Mouse (Mus musculus): ENCODE data around the gene Rabggtb. TPM values are rescaled to one million over a fixed set of nuclear protein-coding genes. Genes with fewer than 3 reads are reported as not detected.

The Rabggtb gene
- polyA plus RNA-seq (2015; fragmentation: Nextera tagmentation; extraction: Ambion mirVana): 49.5 and 51.3 TPM in 2 replicates

DNA sequence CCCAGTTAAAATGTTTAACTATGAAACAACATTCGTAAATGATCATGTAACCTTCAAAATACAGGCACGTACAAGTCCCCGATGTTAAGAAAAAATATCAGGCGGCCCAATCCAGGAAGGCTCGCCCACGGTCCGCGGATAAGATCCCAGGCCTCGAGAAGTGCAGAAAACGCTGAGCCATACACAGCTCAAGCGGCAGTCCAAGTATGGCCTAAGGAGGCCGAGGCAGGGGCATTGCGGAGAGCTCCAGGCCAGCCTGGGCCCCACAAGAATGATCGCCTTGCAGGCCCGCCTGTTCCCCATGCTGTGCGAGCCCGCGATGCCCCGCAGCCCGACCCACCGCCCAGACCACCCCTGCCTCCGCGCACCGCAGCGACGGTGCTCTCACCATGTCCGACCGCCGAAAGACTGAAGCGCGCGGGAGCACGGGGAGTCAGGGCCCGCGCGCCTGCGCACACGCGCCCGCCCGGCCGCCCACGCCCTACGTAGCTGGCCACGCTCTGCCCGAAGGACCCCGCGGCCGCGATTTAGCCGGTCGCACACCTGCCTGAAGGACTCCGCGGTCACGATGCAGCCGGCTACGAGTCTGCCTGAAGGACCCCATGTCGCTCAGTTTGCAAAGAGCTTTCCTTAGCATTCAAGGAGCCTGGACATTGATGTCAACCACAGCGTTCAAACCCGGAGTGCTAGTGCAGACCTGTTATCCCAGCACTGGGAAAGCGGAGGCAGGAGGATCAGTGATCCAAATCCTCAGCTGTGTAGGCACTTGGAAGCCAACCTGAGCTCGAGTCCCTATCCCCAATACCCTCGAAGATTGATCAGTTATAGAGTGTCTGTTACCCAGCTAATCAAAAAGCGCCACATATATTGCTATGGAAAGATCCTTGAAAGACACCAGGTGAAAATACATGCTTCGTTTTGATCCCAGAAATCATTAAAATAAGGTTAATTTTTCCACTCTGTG, at the start of gene Rabggtb:
Gene Rabggtb, minus strand, starts transcription at position 464 of the 964 bp plus-strand sequence.
- WGBS: under 1% methylated on average over 63 of the region's 65 CpGs
- ATAC-seq (replicated peaks): peak; percentile 98
- Histone ChIP-seq H3K36me3 (replicated peaks) (peaks cover 25% of the 10 kb centered on the region), H3K27me3 (replicated peaks) (no peaks in the 10 kb centered on the region), H3K9me3 (no peaks in the 10 kb centered on the region), H3K4me1 (peaks cover 29% of the 10 kb centered on the region), H3K9ac (peak within 1 kb of the TSS; percentile 93), H3K4me2 (peak within 1 kb of the TSS; percentile 80), H3K4me3 (peak within 1 kb of the TSS; percentile 81), H3K27ac (peak within 1 kb of the TSS; percentile 96)

DNA sequence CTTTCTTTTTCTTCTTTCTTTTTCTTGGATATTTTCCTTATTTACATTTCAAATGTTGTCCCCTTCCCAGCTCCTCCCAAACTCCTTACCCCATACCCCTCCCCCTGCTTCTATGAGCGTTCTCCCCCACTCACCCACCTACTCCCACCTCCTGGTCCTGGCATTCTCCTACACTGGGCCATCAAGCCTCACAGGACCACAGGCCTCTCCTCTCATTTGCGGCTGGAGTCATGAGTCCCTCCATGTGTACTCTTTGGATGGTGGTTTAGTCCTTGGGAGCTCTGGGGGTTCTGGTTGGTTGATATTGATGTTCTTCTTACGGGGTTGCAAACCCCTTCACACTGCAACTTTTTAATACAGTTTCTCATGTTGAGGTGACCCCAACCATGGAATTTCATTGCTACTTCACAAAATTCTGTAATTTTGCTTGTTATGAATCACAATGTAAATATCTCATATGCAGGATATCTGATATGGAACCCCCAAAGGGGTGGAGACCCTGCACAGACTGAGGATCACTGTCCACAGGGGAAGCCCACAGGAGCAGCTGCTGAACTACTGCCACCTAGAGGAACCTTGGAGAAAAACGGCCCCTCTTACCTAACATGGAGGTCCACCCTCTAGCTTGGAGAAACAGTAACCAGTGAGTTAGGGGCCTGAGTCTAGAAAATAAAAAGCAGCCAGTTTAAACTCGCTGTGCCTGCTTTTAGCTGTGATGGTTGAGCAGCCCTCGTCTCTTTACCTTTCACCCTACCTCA, 49.0 kb upstream of the Rabggtb start:
- WGBS: 68% methylated on average over 6 of the region's 6 CpGs
- Histone ChIP-seq H3K27me3 (replicated peaks) (no peaks in the 10 kb centered on the region), H3K9ac (no peak overlapping the region), H3K4me1 (0 out of 2 replicates have a peak, but pooled peaks cover 2% of the 10 kb centered on the region), H3K9me3 (no peaks in the 10 kb centered on the region), H3K4me3 (no peak overlapping the region), H3K36me3 (replicated peaks) (no peaks in the 10 kb centered on the region), H3K27ac (no peak overlapping the region), H3K4me2 (no peak overlapping the region)
- ATAC-seq (replicated peaks): no peak

GRCm38 (mm10) chr3:153960884-153961283, 48.1 kb upstream of the Rabggtb start:
- ATAC-seq (replicated peaks): 0 out of 2 replicates have a peak, but pooled peaks have one; percentile 19

DNA sequence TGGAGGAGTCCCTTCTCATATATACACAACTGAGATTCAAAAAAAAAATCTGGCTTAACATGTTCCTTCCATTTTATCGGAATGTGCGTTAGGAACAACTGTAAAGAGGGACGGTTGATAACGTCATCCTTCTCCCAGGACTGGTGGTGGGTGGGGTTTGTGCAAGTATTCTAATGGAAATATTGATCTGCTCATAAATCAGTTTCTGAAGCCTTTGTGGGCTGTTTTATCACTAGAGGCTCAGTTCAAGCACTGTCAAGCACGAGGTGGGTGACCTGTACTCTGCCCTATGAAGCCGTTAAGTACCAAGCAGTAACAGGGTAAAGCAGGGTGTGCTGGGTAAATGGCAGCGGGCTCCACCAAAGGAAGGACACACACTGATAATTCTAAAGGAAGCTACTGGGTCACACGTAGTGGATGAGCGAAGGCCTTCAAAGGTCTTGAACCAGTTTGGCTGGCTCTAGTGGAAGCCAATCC, 47.0 kb upstream of the Rabggtb start:
- Histone ChIP-seq H3K4me2 (no peak overlapping the region), H3K4me3 (no peak overlapping the region), H3K36me3 (replicated peaks) (no peaks in the 10 kb centered on the region), H3K27me3 (replicated peaks) (no peaks in the 10 kb centered on the region), H3K9me3 (no peaks in the 10 kb centered on the region), H3K9ac (no peak overlapping the region), H3K27ac (no peak overlapping the region), H3K4me1 (0 out of 2 replicates have a peak, but pooled peaks cover 2% of the 10 kb centered on the region)
- 78% methylated on average over 9 of the region's 9 CpGs for WGBS
- ATAC-seq (replicated peaks): peak; percentile 43; the same call in 1 of the 2 replicates

More at GRCm38 (mm10) chr3:153960884-153961283, 48.1 kb upstream of the Rabggtb start:
- WGBS: 57% methylated on average over 2 of the region's 2 CpGs
- Histone ChIP-seq H3K27ac (no peak overlapping the region), H3K36me3 (replicated peaks) (no peaks in the 10 kb centered on the region), H3K4me2 (no peak overlapping the region), H3K27me3 (replicated peaks) (no peaks in the 10 kb centered on the region), H3K9ac (no peak overlapping the region), H3K4me1 (0 out of 2 replicates have a peak, but pooled peaks cover 2% of the 10 kb centered on the region), H3K9me3 (no peaks in the 10 kb centered on the region), H3K4me3 (no peak overlapping the region)

DNA sequence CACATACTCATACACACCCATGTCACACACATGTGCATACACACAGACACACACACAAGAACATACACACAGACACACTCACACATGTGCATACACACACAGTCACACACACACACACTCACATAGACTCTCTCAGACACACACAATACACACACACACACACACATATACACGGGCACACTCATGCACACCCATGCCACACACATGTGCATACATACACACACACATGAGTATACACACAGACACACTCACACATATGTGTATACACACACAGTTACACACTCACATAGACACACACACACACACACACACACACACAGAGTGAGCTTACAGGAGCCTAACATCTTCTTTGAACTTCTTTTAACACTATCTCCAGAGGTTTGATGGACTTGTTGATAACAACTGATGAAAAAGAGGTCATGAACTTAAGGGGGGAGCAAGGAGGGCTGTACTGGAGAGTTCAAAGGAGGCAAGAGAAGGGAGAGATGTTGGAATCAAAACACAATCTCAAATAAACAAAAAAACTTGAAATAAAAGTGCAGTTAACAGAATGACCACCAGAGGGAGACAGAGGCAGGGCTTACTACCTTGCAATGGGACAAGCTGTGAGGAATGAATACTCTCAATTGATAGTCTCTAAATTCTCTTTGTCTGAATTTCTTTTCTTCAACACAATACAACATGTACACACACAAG, 46.4 kb upstream of the Rabggtb start:
- no peaks in the 10 kb centered on the region for H3K9me3 ChIP-seq
- no peak overlapping the region for H3K4me3 ChIP-seq
- no peak overlapping the region for H3K4me2 ChIP-seq
- no peaks in the 10 kb centered on the region for H3K27me3 ChIP-seq (replicated peaks)
- no peak overlapping the region for H3K27ac ChIP-seq
- no peaks in the 10 kb centered on the region for H3K36me3 ChIP-seq (replicated peaks)
- WGBS: 95% methylated on average over 1 of the region's 1 CpGs
- H3K4me1 ChIP-seq: 0 out of 2 replicates have a peak, but pooled peaks cover 2% of the 10 kb centered on the region
- peak; percentile 59 for ATAC-seq (replicated peaks)
- no peak overlapping the region for H3K9ac ChIP-seq

DNA sequence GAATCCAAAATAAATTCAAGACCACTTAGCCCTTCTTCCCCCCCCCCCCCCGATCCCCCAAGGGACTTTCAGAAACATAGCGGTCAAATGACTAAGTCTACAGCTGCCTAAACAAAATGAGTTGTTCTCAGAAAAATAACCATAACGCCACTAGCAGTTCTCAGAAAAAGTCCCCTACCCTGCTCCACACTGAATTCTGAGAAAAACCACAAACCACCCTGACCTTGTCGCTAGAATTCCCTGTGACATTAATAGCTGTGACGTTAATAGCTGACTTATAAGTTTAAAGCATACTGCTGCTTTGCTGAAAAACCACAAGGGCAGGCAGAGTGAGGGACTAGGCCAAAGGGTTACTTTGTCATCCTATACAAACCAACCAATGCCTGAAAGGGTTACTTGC, 45.1 kb upstream of the Rabggtb start:
- H3K9ac ChIP-seq: no peak overlapping the region
- WGBS: 94% methylated on average over 5 of the region's 5 CpGs
- no peak for ATAC-seq (replicated peaks)

DNA sequence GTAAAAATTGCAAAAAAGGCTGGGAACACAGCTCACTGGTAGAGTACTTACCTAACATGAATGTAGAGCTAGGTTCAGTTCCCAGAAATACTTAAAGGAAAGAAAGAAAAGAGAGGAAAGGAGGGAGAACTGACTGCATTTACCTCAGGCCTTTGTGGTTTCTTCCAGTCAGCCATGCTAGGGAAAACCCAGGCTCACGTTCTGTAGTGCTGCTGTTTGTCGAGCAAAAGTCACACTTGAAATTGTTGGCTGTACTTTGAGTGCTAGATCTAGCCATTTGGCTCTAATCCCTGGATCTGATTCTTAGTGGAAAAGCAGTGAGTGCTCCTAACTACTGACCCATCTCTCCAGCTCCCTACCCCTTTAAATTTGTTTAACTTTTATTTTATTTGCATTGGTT, 35.4 kb upstream of the Rabggtb start:
- WGBS: 75% methylated on average over 2 of the region's 2 CpGs
- Histone ChIP-seq H3K4me2 (no peak overlapping the region), H3K36me3 (replicated peaks) (no peaks in the 10 kb centered on the region), H3K4me3 (no peak overlapping the region), H3K9ac (no peak overlapping the region), H3K4me1 (peaks cover 16% of the 10 kb centered on the region), H3K9me3 (no peaks in the 10 kb centered on the region), H3K27me3 (replicated peaks) (no peaks in the 10 kb centered on the region), H3K27ac (no peak overlapping the region)
- no peak for ATAC-seq (replicated peaks)

More for the DNA sequence above, 45.1 kb upstream of the Rabggtb start:
- Histone ChIP-seq H3K27me3 (replicated peaks) (no peaks in the 10 kb centered on the region), H3K27ac (no peak overlapping the region), H3K36me3 (replicated peaks) (no peaks in the 10 kb centered on the region), H3K4me1 (0 out of 2 replicates have a peak, but pooled peaks cover 2% of the 10 kb centered on the region), H3K4me2 (no peak overlapping the region), H3K9me3 (no peaks in the 10 kb centered on the region), H3K4me3 (no peak overlapping the region)

- H3K36me3 ChIP-seq (replicated peaks): no peaks in the 10 kb centered on the region
- H3K4me1 ChIP-seq: peaks cover 22% of the 10 kb centered on the region
- ATAC-seq (replicated peaks): no peak
- H3K27me3 ChIP-seq (replicated peaks): no peaks in the 10 kb centered on the region
- no peaks in the 10 kb centered on the region for H3K9me3 ChIP-seq
- H3K4me3 ChIP-seq: no peak overlapping the region
- 69% methylated on average over 4 of the region's 4 CpGs for WGBS
- no peak overlapping the region for H3K27ac ChIP-seq
- H3K9ac ChIP-seq: no peak overlapping the region
- H3K4me2 ChIP-seq: no peak overlapping the region
Measured at GRCm38 (mm10) chr3:153947271-153947670, 34.5 kb upstream of the Rabggtb start.

- Histone ChIP-seq H3K9ac (peak within 1 kb of the TSS; percentile 70), H3K9me3 (no peaks in the 10 kb centered on the region), H3K27ac (peak within 1 kb of the TSS; percentile 79), H3K27me3 (replicated peaks) (no peaks in the 10 kb centered on the region), H3K36me3 (replicated peaks) (no peaks in the 10 kb centered on the region), H3K4me1 (peaks cover 22% of the 10 kb centered on the region), H3K4me2 (peak within 1 kb of the TSS; percentile 72), H3K4me3 (peak within 1 kb of the TSS; percentile 81)
- ATAC-seq (replicated peaks): peak; percentile 97
- under 1% methylated on average over 41 of the region's 41 CpGs for WGBS
Measured at GRCm38 (mm10) chr3:153944335-153944990, 31.7 kb upstream of the Rabggtb start, which contains the start of gene Acadm. Acadm (minus strand) TSS chr3:153944632.

DNA sequence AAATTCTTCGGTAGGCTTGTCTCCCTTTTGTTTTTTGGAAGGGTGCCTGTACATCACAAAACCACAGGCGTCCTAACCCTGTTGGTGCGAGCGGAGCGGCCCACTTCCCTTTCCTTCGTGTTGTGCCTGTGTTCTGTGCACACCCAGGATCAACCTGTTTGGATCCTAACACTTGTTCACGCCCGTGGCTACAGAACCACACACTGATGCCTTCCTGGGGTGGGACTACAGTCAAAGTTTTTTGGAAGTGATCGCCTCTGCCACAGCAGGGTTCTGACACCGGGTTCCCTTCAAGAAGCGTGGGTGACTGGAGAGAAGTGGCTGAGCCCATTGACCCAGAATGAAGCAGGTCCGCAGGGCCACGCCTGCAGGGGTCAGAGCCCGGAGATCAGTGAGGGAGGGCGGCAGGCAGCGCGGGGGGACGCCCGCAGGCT, 31.1 kb upstream of the Rabggtb start:
- peak overlapping the region; percentile 79 for H3K27ac ChIP-seq
- H3K9ac ChIP-seq: peak overlapping the region; percentile 70
- H3K4me3 ChIP-seq: peak overlapping the region; percentile 81
- H3K9me3 ChIP-seq: no peaks in the 10 kb centered on the region
- H3K4me2 ChIP-seq: peak overlapping the region; percentile 72
- no peaks in the 10 kb centered on the region for H3K36me3 ChIP-seq (replicated peaks)
- H3K4me1 ChIP-seq: peaks cover 22% of the 10 kb centered on the region
- WGBS: under 1% methylated on average over 19 of the region's 19 CpGs
- H3K27me3 ChIP-seq (replicated peaks): no peaks in the 10 kb centered on the region
- ATAC-seq (replicated peaks): peak; percentile 70; the same call in 1 of the 2 replicates

GRCm38 (mm10) chr3:153943003-153943640, 30.3 kb upstream of the Rabggtb start:
- Histone ChIP-seq H3K9me3 (no peaks in the 10 kb centered on the region), H3K4me2 (peak overlapping the region; percentile 72), H3K27me3 (replicated peaks) (no peaks in the 10 kb centered on the region), H3K4me1 (peaks cover 22% of the 10 kb centered on the region), H3K36me3 (replicated peaks) (no peaks in the 10 kb centered on the region), H3K4me3 (peak overlapping the region; percentile 81), H3K27ac (no peak overlapping the region), H3K9ac (no peak overlapping the region)
- 32% methylated on average over 12 of the region's 12 CpGs for WGBS
- ATAC-seq (replicated peaks): no peak
